Mouse (Mus musculus): ENCODE data around the gene Mri1. TPM values are rescaled to one million over a fixed set of nuclear protein-coding genes. Genes with fewer than 3 reads are reported as not detected.

The Mri1 gene
- polyA plus RNA-seq, 1 experiment from 2014 or later: 47.9 TPM

DNA sequence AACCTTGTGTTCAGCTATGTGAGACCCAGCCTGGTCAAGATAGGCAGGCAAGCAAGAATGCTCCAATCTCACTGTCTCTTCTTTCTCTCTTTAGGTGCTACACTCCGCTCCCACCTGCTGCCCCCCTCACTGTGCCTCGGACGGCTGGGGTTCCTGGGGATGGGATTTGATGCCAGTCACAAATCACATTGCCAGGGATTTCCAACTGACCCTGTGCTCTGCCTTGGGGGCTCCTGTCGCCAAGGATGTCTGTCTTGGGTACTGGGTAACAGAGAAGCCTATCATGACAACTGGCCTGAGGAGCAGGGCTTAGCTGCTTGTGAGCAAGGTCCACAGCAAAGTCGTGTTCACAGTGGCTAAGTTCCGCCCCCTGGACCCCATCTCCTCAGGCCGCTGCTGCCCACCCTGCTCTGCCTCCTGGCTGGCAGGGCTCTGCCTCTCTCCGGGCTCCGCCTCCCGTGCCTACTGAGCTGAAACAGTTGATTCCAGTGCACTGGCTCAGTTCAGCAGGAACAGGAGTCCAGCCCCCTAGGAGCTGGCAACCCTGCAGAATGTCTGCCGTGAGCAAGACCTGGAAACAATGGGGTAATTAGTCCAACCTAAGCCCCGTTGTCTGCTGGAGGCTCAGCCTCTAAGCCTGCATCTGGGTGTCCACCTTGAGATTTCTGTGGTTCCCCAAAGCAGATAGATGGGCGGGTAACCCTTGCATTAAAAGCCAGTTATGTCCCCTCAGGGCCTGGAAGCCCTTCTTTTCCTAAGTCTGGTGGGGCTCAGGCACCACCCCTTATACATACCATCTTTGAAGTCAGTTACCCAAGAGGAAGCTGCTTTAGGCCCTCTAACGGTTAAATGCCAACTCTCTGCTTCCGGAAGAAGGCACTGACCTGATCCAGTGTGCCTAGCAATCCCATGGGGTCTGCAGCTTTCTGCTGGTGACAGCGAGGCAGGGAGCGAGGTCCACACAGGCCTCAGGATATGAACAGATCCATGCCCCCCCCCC lies 48.4 kb downstream of the Mri1 start:
- H3K36me3 ChIP-seq (ENCODE audit: control insufficient read depth, insufficient read depth, low read length): peaks cover 14% of the 10 kb centered on the region
- no peaks in the 10 kb centered on the region for H3K9me3 ChIP-seq (ENCODE audit: control insufficient read depth, low read length)
- no peak overlapping the region for H3K4me3 ChIP-seq (ENCODE audit: low read length)
- no peak overlapping the region for H3K4me2 ChIP-seq (ENCODE audit: low read length)
- H3K4me1 ChIP-seq (ENCODE audit: control insufficient read depth, insufficient read depth, low read depth, low read length): peaks cover 21% of the 10 kb centered on the region
- H3K9ac ChIP-seq (ENCODE audit: low read depth, low read length): peak overlapping the region; percentile 19; the same call in 1 of the 2 replicates
- peak overlapping the region; percentile 10 for H3K27ac ChIP-seq (ENCODE audit: low read depth, low read length)
- peak; percentile 48; the same call in 1 of the 2 replicates for ATAC-seq
- H3K27me3 ChIP-seq (replicated peaks; ENCODE audit: control insufficient read depth, insufficient read depth, low read length): no peaks in the 10 kb centered on the region
- WGBS: 40% methylated on average over 17 of the region's 17 CpGs

GRCm38 (mm10) chr8:84207811-84208210 lies 49.3 kb downstream of the Mri1 start:
- ATAC-seq: no peak
- Histone ChIP-seq H3K9ac (ENCODE audit: low read depth, low read length) (peak overlapping the region; percentile 45), H3K27ac (ENCODE audit: low read depth, low read length) (0 out of 2 replicates have a peak overlapping the region, but pooled peaks have one; percentile 12)

DNA sequence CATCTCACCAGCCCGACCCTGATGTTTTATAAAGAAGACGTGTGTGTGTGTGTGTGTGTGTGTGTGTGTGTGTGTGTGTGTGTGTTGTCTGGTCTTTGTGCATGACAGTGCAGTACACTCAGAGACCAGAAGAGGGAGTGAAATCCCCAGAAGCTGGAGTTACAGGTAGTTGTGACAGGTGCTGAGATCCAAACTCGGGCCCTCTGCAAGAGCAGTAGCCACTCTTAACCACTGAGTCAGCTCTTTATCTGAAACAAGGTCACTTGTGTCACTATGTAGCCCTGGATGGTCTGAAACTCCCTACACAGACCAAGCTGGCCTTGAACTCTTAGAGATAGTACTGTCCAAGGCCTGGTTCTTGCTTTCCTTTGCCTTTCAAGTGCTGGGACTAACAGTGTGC lies 50.5 kb downstream of the Mri1 start:
- no peaks in the 10 kb centered on the region for H3K9me3 ChIP-seq (ENCODE audit: control insufficient read depth, low read length)
- WGBS: 89% methylated on average over 3 of the region's 3 CpGs
- H3K4me1 ChIP-seq (ENCODE audit: control insufficient read depth, insufficient read depth, low read depth, low read length): peaks cover 21% of the 10 kb centered on the region
- H3K36me3 ChIP-seq (ENCODE audit: control insufficient read depth, insufficient read depth, low read length): peaks cover 7% of the 10 kb centered on the region
- H3K27ac ChIP-seq (ENCODE audit: low read depth, low read length): no peak overlapping the region
- H3K9ac ChIP-seq (ENCODE audit: low read depth, low read length): no peak overlapping the region
- H3K4me2 ChIP-seq (ENCODE audit: low read length): no peak overlapping the region
- no peak for ATAC-seq
- H3K4me3 ChIP-seq (ENCODE audit: low read length): no peak overlapping the region
- no peaks in the 10 kb centered on the region for H3K27me3 ChIP-seq (replicated peaks; ENCODE audit: control insufficient read depth, insufficient read depth, low read length)

More at GRCm38 (mm10) chr8:84207811-84208210, 49.3 kb downstream of the Mri1 start:
- Histone ChIP-seq H3K9me3 (ENCODE audit: control insufficient read depth, low read length) (no peaks in the 10 kb centered on the region), H3K27me3 (replicated peaks; ENCODE audit: control insufficient read depth, insufficient read depth, low read length) (no peaks in the 10 kb centered on the region), H3K36me3 (ENCODE audit: control insufficient read depth, insufficient read depth, low read length) (peaks cover 14% of the 10 kb centered on the region), H3K4me1 (ENCODE audit: control insufficient read depth, insufficient read depth, low read depth, low read length) (peaks cover 21% of the 10 kb centered on the region), H3K4me2 (ENCODE audit: low read length) (no peak overlapping the region), H3K4me3 (ENCODE audit: low read length) (no peak overlapping the region)
- 62% methylated on average over 7 of the region's 7 CpGs for WGBS

DNA sequence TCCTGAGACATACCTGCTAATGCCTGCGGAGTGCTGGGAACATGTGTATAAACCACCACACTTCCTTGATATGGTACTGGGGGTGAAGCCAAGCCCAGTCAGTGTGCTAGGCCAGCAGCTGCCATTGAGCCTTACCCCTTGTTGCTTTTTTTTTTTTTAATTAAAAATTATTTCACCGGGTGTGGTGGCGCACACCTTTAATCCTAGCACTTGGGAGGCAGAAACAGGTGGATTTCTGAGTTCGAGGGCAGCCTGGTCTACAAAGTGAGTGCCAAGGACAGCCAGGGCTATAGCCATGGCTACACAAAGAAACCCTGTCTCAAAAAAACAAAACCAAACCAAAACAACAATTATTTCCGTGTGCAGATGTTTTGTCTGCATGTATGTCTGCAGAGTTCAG lies 52.1 kb downstream of the Mri1 start:
- H3K27me3 ChIP-seq (replicated peaks; ENCODE audit: control insufficient read depth, insufficient read depth, low read length): no peaks in the 10 kb centered on the region
- H3K9me3 ChIP-seq (ENCODE audit: control insufficient read depth, low read length): no peaks in the 10 kb centered on the region
- no peak for ATAC-seq
- peaks cover 25% of the 10 kb centered on the region for H3K4me1 ChIP-seq (ENCODE audit: control insufficient read depth, insufficient read depth, low read depth, low read length)
- WGBS: 90% methylated on average over 5 of the region's 5 CpGs
- H3K9ac ChIP-seq (ENCODE audit: low read depth, low read length): no peak overlapping the region
- no peaks in the 10 kb centered on the region; the same call in 1 of the 2 replicates for H3K36me3 ChIP-seq (ENCODE audit: control insufficient read depth, insufficient read depth, low read length)
- no peak overlapping the region for H3K4me3 ChIP-seq (ENCODE audit: low read length)
- no peak overlapping the region for H3K27ac ChIP-seq (ENCODE audit: low read depth, low read length)
- H3K4me2 ChIP-seq (ENCODE audit: low read length): no peak overlapping the region

DNA sequence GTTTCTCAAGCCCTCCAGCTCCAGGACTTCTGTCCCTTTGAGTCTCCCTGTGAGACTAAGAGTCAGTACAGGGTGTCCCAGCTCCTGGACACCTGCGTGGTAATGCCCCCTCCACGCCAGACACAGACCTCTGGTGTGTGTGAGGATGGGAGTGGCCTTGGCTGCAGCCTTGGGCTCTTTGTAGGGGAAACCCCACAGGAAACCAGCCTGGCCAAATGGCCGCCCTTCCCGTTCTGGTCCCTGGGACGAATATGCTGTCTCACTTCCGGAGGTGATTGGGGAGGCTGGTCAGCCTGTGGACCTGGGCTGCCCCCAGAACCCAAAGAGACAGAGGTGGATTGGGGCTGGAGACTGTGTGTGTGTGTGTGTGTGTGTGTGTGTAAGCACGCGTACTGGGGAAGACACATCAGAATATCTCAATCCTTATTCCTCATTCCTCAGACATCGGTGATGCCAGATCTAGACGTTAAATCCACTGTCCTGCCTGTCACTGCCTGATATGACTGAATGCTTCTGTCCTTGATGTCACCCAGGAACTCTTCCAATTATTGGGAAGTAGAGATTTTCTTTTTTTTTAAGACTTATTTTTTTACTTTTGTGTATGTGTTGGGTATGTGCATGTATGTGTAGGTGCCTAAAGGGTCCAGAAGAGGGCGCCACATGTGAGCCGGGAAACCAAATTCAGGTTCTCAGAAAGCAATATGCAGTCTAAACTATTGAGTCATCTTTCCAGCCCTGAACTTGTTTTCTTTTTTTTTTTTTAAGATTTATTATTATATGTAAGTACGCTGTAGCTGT lies 53.0 kb downstream of the Mri1 start:
- H3K4me1 ChIP-seq (ENCODE audit: control insufficient read depth, insufficient read depth, low read depth, low read length): peaks cover 24% of the 10 kb centered on the region
- peak overlapping the region; percentile 40 for H3K4me3 ChIP-seq (ENCODE audit: low read length)
- H3K27ac ChIP-seq (ENCODE audit: low read depth, low read length): peak overlapping the region; percentile 72
- peak overlapping the region; percentile 29 for H3K9ac ChIP-seq (ENCODE audit: low read depth, low read length)
- H3K27me3 ChIP-seq (replicated peaks; ENCODE audit: control insufficient read depth, insufficient read depth, low read length): no peaks in the 10 kb centered on the region
- H3K9me3 ChIP-seq (ENCODE audit: control insufficient read depth, low read length): no peaks in the 10 kb centered on the region
- WGBS: 56% methylated on average over 13 of the region's 13 CpGs
- peak overlapping the region; percentile 78 for H3K4me2 ChIP-seq (ENCODE audit: low read length)
- ATAC-seq: peak; percentile 12; the same call in 1 of the 2 replicates
- no peaks in the 10 kb centered on the region; the same call in 1 of the 2 replicates for H3K36me3 ChIP-seq (ENCODE audit: control insufficient read depth, insufficient read depth, low read length)

DNA sequence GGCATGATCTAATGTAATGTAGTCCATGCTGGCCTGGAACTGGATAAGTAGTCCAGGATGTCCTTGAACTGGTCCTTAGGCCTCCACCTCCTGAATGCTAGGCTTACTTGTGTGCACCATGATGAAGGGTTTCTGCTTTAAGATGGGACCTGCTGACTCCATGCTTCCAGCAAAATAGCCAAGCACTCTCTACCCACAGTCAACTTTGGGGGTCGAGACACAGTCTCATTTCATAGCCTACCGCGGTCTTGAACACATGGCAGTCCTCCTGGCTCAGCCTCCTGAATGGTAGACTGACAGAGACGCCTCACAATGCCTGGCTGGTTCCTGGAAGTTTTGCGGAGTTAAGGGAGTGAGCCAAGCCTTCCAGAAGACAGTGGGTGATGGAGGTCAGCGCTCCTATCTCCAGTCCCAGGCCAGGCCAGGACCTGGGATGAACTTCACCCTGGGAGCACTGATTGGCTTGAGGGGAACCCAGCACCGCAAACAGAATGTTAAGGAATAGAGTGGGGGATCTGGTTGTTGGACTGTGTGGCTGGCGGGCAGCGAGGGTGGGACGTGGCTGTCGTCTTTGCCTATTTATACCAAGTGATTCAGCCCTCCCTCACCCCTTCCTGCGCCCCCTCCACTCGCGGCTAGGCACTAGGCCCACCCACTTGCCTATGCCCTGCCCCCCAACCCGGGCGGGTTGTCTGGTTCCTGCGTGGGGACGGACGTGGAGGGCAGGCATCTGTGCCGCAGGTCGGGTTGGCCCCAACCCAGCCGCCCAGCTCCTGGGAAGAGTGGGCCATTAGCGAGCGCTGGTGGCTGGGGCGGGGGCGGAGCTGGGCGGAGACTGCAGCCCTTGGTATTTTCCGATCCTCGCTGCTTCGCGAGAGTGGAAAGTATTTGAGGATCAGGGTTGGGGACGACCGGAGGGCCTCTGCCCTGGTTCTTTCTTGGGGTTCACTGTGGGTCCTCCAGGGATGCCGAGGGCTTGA lies 53.9 kb downstream of the Mri1 start:
- peak overlapping the region; percentile 72 for H3K27ac ChIP-seq (ENCODE audit: low read depth, low read length)
- peak overlapping the region; percentile 40 for H3K4me3 ChIP-seq (ENCODE audit: low read length)
- WGBS: 13% methylated on average over 27 of the region's 34 CpGs
- H3K4me1 ChIP-seq (ENCODE audit: control insufficient read depth, insufficient read depth, low read depth, low read length): peaks cover 24% of the 10 kb centered on the region
- ATAC-seq: peak; percentile 50
- no peaks in the 10 kb centered on the region for H3K27me3 ChIP-seq (replicated peaks; ENCODE audit: control insufficient read depth, insufficient read depth, low read length)
- H3K9me3 ChIP-seq (ENCODE audit: control insufficient read depth, low read length): no peaks in the 10 kb centered on the region
- no peaks in the 10 kb centered on the region for H3K36me3 ChIP-seq (ENCODE audit: control insufficient read depth, insufficient read depth, low read length)
- peak overlapping the region; percentile 78 for H3K4me2 ChIP-seq (ENCODE audit: low read length)
- peak overlapping the region; percentile 29 for H3K9ac ChIP-seq (ENCODE audit: low read depth, low read length)

GRCm38 (mm10) chr8:84202466-84202865 lies 54.7 kb downstream of the Mri1 start:
- no peak overlapping the region for H3K9ac ChIP-seq (ENCODE audit: low read depth, low read length)

DNA sequence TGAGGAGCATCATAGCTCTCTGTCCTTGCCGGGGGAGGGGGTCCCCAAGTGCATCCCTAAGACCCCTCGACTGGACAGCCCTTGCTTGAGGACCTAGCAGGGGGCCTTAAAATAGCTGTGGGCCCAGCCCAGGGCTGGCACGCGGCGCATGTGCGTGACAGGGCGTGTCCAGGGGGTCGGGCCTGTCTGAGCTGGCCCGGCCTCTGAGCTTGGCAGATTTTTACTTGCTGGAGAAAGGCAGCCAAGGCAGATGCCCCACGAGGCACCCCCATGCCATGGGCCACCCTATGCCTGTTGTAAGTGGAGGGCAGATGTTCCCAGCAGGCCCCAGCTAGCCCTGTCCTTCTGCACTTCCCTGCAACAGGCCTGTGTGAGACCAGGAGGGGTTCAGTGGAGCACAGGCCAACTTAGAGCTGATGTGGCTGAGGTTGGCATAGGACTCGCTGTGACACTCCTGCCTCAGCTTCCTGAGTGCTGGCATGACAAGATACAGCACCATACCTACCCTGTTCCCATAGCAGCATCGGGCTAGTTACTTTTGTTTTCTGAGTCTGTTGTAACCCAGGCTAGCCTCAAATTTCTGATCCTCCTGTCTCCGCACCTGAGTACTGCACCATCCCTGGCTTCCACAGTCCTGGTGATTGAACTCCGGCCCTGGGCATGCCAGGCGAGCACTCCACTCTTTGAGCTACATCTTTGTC lies 55.4 kb downstream of the Mri1 start:
- H3K9me3 ChIP-seq (ENCODE audit: control insufficient read depth, low read length): no peaks in the 10 kb centered on the region
- H3K27ac ChIP-seq (ENCODE audit: low read depth, low read length): peak overlapping the region; percentile 78
- H3K27me3 ChIP-seq (replicated peaks; ENCODE audit: control insufficient read depth, insufficient read depth, low read length): no peaks in the 10 kb centered on the region
- peak overlapping the region; percentile 47 for H3K4me3 ChIP-seq (ENCODE audit: low read length)
- peaks cover 26% of the 10 kb centered on the region for H3K4me1 ChIP-seq (ENCODE audit: control insufficient read depth, insufficient read depth, low read depth, low read length)
- 0 out of 2 replicates have a peak, but pooled peaks have one; percentile 2 for ATAC-seq
- peak overlapping the region; percentile 78 for H3K4me2 ChIP-seq (ENCODE audit: low read length)
- H3K9ac ChIP-seq (ENCODE audit: low read depth, low read length): peak overlapping the region; percentile 61
- H3K36me3 ChIP-seq (ENCODE audit: control insufficient read depth, insufficient read depth, low read length): no peaks in the 10 kb centered on the region
- 63% methylated on average over 15 of the region's 15 CpGs for WGBS

More at GRCm38 (mm10) chr8:84202466-84202865, 54.7 kb downstream of the Mri1 start:
- Histone ChIP-seq H3K27ac (ENCODE audit: low read depth, low read length) (no peak overlapping the region), H3K4me1 (ENCODE audit: control insufficient read depth, insufficient read depth, low read depth, low read length) (peaks cover 26% of the 10 kb centered on the region), H3K36me3 (ENCODE audit: control insufficient read depth, insufficient read depth, low read length) (no peaks in the 10 kb centered on the region), H3K27me3 (replicated peaks; ENCODE audit: control insufficient read depth, insufficient read depth, low read length) (no peaks in the 10 kb centered on the region), H3K9me3 (ENCODE audit: control insufficient read depth, low read length) (no peaks in the 10 kb centered on the region), H3K4me3 (ENCODE audit: low read length) (0 out of 2 replicates have a peak overlapping the region, but pooled peaks have one; percentile 3), H3K4me2 (ENCODE audit: low read length) (peak overlapping the region; percentile 78)
- 82% methylated on average over 9 of the region's 9 CpGs for WGBS
- ATAC-seq: no peak
